Mouse (Mus musculus) ovary, adult 18-20 months (tissue): ENCODE data around the gene Esr2.
"Not testable (repeated sequence)": the region's sequence is repeated elsewhere in the genome, so short reads cannot be mapped to it uniquely, and the experiment has no call there.

Experiments
- DNase-seq: peaks from one replicate; pipeline ENCODE4 v3.0.0; 2022; ENCODE audit warnings: low spot score, mixed read lengths

Gene Esr2

DNA sequence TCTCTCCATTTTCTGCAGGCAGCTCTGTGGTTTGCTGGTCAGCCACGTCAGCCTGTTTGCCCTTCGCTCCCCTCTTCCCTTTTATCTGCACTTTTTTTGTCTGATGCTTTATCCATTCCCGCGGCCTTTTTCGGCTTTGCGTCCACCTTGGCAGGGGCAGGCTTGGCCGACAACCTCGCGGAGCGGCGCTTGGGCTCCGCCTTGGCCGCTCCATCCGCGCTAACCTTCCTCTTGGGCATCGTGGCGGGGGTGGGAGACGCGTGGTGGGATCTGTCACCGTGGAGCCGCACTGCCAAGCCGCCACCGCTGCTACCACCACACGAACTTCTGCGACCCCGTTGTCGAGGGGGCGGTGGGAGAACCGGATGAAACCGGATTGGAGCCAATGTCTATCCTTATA, 24.7 kb downstream of the Esr2 start:
- not testable (repeated sequence) for DNase-seq

DNA sequence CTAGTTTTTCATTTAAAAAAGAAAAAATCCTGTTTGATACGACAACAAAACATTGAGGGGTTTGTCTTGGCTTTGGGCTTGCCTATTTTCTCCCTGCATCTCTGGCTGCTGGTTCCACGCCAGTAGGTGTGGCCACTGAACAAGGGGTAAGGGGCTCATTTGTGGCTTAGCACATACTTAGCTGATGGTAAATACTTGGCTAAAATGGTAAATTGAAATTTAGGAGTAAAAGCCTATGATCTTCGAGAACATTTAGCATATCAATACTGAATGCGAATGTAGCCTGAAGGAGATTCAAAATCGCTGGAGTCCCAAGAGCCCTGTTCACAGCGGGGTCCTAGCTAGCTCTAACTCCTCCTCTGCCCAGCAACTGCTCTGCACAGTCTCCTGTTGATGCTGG, 40.4 kb downstream of the Esr2 start:
- DNase-seq, result no peak

DNA sequence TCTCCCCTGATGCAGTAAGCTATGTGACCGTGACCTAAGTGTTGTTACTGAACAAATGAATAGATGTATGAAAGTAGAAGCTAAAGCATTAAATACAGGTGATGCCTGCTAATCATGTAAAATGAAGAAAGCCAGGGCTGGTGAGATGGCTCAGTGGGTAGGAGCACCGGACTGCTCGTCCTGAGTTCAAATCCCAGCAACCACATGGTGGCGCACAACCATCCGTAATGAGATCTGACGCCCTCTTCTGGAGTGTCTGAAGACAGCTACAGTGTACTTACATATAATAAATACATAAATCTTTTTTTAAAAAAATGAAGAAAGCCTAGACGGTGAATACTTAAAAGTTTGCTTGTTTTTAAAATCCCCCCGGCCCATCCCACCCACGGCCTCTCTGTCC, 44.0 kb downstream of the Esr2 start:
- DNase-seq, result not testable (repeated sequence)

DNA sequence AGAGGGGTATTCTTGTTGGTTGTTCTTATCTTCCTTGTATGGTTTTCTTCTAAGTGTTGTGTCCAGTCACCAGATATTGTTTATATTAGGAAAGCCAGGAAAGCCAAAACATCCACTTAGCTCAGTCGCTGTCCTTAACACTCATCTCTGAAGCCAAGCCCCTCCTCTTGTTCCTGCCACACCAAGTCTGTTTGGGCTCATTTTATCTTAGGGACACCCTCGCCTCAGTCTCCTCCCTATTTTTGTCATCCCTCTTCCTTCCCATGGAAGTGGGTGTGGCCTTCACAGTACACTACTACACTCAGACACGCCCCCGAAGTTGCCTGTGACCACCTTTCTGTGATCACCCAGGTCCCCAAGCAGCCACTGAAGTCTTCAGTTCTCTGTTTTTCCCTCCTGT, 44.5 kb downstream of the Esr2 start:
- DNase-seq, result peak; percentile 78

DNA sequence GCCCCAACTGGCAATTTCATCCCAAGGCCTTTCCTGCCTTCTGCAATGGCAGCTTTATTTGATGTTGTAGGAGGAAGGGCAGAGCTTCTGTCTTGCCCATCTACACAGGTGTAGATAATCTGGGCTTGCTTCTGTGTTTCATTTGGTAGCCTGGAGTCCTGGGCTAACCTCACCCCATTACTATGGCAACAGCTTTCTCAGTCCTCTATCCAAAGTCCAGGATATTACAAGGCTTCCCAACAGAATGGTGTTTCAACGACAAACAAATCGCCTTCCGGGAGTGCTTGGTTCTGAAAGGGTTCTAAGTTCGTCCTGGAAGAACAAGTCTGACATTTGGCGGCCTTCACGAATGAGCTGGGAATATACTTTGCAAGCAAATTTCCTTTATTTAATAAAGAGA, 46.2 kb downstream of the Esr2 start:
- DNase-seq, result no peak

DNA sequence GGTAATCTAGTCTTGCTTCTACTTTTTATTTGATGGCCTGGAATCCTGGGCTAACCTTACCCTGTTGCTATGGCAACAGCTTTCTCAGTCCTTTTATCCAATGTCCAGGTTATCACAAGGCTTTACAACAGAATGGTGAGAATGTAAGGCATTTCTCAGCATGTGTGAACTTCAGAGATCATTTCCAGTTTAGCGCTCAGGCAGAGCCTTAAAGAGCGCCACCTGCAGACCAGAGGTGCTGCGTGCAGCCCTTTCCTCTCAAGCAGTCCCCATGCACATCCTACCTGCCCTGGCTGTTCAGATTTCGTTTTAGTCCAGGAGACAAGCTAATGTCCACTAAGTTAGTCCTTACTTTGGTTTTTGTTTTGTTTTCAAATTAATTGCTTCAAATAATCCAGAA, 46.8 kb downstream of the Esr2 start:
- no peak for DNase-seq

DNA sequence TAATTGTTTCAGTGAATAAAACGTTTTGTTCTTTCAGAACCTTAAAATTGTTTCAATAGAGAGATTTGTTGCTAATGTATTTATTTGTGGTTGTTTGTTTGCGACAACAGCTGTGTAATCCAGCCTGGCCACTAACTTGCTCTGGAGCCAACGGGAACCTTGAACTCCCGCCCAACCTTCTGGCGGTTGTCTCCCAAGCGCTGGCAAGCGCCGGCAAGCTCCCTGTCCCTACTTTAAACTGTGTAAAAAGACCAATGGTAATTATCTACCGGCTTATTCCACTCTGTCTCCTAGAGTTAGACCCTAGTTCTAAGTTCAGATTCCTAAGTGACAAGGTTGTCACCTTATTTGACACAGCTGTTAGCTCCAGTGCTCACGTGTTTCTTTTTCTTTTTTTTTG, 48.2 kb downstream of the Esr2 start:
- peak; percentile 51 for DNase-seq

DNA sequence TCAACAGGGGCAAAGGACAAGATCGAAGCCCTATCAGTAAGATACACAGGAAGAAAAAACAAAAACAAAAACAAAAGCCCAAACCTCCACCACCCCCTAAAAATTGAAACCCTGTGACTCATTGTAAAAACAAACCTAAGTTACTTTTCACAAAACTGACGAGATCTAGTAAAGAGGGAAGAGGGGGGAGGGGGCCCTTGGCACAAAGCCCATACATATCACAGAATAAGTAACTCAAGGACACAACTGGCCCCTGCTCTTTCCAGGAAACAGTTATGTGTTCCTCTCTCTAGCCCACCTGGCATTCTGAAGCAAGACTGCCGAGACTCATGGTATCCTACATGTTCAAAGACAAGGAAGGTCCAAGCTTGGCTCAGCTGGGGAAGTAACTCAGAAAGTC, 48.8 kb downstream of the Esr2 start:
- DNase-seq, result no peak

DNA sequence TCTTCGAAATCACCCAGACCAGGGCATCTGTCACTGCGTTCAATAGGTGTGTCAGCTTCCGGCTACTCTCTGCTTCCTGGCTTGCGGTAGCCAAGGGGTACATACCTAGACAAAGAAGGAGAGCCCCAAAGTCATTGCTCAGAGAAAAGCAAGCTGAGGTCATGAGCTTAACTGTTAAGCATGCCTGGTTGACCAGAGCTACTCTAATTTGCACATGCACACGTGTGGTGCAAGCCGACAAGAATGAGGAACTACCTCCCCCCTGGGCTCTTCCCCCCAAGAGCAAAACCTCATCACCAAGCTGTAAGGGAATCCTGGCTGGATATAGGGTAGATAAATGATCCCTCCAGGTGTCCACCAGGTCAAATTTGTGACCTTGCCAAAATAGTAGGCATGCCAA, 53.8 kb downstream of the Esr2 start:
- DNase-seq, result no peak

DNA sequence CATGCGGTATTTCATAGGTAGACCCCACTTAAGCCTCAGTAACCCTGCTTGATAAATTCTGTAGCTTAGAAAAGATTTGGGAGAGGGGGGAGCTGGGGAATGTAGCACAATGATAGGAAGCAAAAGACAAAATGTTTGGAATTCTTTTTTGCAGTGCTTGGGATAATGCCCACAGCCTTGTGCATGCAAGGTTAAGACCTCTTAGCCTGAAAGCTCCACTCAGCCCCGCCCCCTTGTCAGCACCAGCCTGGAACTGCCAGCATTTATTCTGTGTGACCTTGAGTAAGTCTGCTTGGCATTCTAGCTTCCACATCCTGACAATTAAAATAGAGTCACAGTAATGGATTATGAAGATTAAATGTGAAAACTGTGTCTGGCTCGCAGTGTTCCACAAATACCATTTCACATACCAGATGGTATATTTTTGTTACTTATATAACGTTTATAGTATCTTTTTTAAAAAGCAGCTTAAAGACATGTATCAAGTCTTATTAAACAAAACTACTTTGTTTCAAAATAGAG, 59.4 kb downstream of the Esr2 start:
- DNase-seq, result peak; percentile 76

DNA sequence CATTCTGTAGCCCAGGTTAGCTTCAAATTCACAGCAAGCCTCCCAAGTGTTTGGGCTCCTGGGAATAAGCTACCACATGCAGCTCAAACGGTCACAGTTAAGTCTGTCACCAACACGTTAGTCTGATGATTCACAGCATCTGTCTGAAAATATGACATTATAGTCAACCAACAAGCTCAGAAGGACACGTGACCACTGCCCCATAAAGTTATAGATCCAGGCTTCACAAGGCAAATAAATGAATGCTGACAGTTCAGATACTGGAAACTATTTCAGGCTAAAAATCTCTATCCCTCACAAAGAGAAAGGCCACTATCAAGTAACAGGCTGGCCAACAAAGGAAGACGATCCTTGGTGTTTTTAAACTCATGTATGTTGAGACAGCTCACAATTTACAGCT, 60.5 kb downstream of the Esr2 start:
- DNase-seq, result no peak

DNA sequence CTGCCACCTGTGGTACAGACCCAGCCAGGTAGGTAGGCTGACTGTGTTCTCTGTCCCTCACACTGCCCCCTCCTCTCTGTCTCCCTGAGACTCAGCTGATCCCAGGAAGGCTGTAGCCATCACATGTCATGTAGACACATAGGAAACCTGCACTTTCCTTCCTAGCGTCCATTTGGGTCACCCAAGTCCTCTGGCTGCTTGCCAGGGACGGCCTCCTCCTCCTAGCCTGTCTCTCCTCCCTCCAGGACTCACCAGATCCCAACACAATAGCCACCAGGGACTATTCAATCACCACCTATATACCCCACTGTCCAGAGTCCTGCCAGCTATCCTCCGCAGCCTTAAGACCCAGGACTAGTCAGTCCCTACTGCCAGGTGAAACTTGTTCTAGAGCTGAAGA, 66.0 kb downstream of the Esr2 start:
- DNase-seq, result no peak

DNA sequence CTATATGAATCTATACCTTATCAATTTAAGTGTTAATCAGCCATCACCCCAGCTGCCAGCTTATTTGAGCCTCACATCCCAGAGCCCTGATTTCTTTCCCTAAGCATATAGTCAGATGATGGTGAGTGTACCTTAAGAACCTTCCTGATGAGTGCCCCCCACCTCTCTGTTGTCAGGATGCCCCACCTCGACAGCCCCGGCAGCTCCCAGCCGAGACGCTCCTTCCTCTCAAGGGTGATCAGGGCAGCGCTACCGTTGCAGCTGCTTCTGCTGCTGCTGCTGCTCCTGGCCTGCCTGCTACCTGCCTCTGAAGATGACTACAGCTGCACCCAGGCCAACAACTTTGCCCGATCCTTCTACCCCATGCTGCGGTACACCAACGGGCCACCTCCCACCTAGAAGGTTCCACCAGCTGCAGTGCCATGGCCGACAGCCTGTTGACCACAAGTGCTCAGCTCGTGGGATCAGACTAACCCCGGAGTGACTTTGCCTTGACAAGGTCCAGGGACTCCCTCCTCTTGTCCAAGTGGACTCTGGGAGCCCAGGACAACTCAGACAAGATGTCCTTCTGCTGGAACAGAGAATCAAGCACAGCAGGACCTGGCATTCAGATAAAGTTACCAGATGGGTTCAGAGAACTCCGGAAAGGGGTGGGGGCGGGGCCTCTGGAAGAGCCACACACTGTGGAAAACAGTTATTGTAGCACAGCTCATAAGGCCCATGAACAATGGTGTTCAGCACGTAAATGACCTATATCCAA, 67.2 kb downstream of the Esr2 start:
- no peak for DNase-seq

DNA sequence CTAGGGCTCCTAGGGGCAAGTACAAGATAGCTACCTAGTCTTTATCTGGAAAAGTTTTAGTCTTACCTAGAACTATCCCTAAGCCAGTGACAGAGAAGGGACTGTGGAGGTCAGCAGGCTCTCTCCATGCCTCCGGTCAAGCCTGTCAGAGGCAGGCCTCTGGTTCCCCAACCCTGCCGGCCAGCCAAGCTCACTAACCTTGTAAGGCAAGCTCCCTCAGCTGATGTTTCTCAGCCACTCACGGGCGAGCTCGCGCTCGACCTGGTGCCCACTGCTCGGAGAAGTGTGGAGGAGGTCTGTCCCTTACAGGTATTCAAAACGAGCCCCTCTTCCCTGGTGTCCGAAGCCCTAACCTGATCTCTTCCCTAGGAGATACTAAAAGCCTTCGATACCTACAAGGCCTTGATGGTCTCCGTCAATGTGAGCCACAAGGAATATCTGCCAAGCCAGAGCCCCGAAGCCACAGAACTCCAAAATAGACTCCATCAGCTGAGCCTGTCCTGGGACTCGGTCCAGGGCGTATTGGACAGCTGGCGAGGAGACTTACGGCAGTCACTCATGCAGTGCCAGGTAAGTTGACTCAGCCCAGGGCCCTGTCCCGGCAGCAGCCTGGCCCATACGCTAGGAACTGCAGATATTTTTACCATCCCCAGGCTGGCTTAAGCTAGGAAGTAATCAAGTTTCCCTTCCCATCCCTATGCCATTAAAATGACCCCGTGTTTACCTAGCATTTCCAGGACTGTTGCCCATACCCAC, 72.3 kb downstream of the Esr2 start:
- no peak for DNase-seq

DNA sequence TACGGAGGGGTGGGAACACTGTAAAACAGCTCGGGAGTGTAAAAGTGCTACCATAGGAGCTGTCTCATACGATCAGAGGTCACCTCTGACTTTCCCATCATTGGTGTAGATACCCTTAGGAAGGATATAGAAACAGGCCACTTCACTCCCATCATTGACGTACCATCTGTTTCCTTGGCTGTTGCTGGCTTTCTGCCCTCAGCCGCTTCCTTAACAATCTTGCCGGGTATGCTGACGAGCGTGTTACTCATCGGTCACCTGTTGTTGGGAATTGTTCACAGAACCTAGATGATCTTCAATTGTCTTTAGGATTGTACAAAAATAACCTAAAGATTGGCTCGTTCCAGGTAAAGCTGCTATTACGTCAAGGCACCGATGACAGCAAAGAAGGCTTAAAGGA, 74.4 kb downstream of the Esr2 start:
- DNase-seq, result no peak

DNA sequence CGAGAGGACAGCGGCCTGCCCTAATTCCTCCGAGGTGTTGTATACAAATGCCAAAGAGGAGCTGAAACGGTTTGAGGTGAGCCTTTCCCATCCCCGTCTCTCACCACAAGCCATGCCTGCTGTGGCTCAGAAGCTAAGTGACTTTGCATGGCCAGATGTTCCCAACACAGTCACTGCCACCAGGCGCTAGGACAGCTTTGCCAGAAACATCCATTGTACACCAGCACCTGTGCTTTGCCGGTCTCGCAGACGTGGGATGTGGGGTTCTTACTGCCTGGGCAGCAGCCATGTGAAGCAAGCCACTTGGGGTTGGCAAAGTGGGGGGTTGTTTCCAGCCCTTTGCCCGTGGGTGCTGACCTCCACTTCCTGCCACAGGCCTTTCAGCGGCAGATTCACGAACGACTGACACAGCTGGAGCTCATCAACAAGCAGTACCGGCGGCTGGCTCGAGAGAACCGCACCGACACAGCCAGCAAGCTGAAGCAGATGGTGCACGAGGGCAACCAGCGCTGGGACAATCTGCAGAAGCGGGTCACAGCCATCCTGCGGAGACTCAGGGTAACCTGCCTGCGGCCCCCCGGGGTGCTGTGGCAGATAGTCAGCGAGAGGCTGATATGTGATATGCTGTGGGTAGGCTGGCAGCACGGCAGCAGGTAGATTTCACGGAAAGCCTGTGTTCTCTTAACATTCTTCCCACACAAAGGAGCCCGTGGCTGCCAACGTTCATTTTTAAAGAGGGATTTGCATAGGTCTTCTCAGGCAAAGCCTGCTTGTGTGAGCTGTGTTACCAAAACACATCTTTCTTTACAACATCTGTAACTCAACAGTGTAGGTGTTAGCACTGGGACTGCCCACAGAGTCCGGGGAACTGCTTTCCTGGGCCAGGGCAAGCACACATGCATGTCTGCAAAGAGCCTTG, 81.7 kb downstream of the Esr2 start:
- no peak for DNase-seq

DNA sequence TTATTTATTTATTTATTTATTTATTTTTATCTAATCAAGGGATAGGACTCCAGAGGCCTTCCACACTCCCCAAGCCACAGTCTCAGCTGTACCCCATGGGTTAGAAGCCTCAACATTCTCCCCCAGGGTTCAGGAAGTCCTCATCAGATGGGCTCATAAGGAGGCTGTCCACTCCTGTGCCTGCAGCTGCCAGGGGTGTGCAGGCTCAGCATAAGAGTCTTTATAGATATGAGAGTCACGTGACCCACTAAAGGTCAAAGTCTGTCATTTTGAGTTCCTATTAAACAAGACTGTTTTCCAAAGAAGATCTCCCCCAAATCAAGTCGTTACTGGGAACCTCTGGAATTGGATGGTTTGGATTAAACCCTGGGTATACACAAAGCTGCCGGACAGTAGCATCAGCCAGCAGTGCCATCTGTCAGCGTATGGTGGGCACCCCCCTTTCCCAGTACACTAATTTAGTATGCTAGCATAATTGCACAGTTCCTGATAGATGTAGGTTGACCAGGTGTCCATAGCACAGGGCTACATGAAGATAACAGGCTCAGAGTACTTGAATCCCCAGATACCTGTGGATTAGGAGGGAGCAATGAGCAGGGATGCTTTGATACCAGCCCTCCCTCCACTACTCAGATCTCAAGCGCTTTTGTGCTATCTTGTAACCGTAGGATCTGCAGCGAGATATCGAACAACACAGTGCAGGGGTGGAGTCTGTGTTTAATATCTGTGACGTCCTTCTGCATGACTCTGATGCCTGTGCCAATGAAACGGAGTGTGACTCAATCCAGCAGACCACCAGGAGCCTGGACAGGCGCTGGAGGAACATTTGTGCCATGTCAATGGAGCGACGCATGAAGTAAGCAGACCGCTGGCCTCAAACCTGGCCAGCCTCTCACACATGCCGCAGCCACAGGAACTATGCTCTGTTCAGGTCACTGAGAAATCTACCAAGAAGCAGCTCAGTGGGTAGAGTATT, 83.2 kb downstream of the Esr2 start:
- no peak for DNase-seq

DNA sequence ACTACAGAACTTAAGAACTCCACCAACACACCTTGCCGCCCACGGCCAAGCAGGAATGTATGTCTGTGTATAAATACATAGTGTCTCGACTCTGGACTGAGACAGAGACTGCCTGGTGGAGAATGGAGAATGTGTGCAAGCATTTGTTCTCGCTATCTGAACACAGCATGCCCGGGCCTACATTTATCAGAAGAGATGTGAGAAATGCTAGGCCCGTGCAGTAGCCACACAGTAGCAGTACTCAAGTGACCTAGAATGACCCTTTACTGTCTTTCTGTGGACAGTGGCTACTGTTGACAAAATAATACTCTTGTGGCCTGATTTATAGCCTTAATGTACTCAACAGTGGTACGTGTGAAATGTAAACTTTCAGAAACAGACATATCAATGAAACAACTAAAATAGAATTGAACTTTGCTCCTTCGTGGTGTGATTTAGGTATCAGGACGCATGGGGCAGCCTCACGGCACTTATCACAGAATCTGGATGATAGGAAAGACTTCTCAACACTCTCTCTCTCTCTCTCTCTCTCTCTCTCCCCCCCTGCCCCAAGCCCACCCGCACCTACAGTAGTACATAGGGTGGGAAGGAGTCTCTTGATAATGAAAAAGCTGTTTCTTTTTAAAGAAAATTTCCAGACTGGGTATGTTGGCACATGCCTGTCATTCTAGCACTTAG, 84.1 kb downstream of the Esr2 start:
- DNase-seq, result no peak

DNA sequence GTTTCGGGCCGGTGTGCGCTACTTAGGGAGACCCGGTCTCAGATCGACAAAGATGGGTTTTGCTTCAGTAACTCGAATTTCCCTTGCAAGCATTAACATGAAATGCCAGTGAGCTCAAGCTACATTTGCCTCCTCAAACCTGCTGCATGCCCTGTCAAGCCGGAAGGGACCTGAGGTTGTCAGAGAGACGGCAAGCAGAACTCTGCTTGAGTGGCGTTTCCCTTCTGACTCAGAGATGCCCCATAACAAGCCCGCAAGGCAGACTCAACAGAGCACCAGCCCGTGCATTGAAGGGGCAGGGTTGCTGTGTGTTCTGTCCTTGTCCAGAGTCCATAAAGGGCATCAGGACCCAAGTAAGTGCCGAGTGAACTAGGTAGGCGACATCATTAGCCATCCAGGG, 90.0 kb downstream of the Esr2 start:
- DNase-seq, result no peak
